Mouse (Mus musculus): ENCODE data around the gene Pklr. TPM values are rescaled to one million over a fixed set of nuclear protein-coding genes. Genes with fewer than 3 reads are reported as not detected.
"Not testable (repeated sequence)": the region's sequence is repeated elsewhere in the genome, so short reads cannot be mapped to it uniquely, and the experiment has no call there.

Pklr gene
- polyA plus RNA-seq, 1 experiment from 2014 or later, result 0.09 TPM

GRCm38 (mm10) chr3:89152084-89152835 lies 16.3 kb downstream of the Pklr start:
- no peak overlapping the region for H3K4me2 ChIP-seq
- H3K4me3 ChIP-seq, result no peak overlapping the region
- 64% methylated on average over 17 of the region's 17 CpGs for WGBS
- no peaks in the 10 kb centered on the region for H3K9me3 ChIP-seq
- H3K4me1 ChIP-seq (replicated peaks), result peaks cover 3% of the 10 kb centered on the region; the same call in 1 of the 2 replicates
- no peak overlapping the region for H3K9ac ChIP-seq
- ATAC-seq (ENCODE audit: low FRiP score, low read depth), result no peak
- H3K27ac ChIP-seq (replicated peaks), result no peak overlapping the region
- 0 out of 2 replicates have a peak, but pooled peaks cover 3% of the 10 kb centered on the region for H3K27me3 ChIP-seq
- H3K36me3 ChIP-seq, result peaks cover 11% of the 10 kb centered on the region; the same call in 1 of the 2 replicates

- peaks cover 32% of the 10 kb centered on the region for H3K4me1 ChIP-seq (replicated peaks)
- H3K4me3 ChIP-seq, result no peak overlapping the region
- no peaks in the 10 kb centered on the region for H3K36me3 ChIP-seq
- H3K4me2 ChIP-seq, result no peak overlapping the region
- H3K9ac ChIP-seq, result no peak overlapping the region
- no peak overlapping the region for H3K27ac ChIP-seq (replicated peaks)
- ATAC-seq (ENCODE audit: low FRiP score, low read depth), result no peak
- H3K9me3 ChIP-seq, result no peaks in the 10 kb centered on the region
- WGBS, result 90% methylated on average over 8 of the region's 8 CpGs
- no peaks in the 10 kb centered on the region for H3K27me3 ChIP-seq
These were observed 21.0 kb downstream of the Pklr start for GRCm38 (mm10) chr3:89156951-89157350.

DNA sequence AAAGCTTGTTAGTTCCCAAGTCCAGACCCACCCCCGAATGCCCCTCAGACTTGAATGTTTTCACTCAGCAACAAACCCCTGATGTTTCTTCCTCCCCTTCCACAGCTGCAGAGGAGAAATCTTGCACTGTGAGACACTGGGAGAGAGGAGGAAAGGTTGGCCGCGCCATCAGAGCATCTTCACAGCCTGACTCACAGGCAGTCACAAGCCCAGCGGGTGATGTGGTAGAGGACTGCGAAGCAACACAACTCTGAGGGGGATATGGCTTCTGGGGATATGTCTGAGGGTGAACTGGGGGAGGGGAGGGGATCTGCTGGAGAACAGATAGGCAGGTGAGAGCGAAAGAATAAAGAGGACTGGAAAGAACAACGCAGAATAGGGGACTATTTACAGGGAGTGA lies 22.7 kb downstream of the Pklr start:
- no peak for ATAC-seq (ENCODE audit: low FRiP score, low read depth)
- Histone ChIP-seq H3K4me2 (peak overlapping the region; percentile 74), H3K27me3 (no peaks in the 10 kb centered on the region), H3K9ac (peak overlapping the region; percentile 78), H3K4me3 (peak overlapping the region; percentile 79), H3K9me3 (no peaks in the 10 kb centered on the region), H3K27ac (replicated peaks) (peak overlapping the region; percentile 67), H3K4me1 (replicated peaks) (peaks cover 32% of the 10 kb centered on the region), H3K36me3 (no peaks in the 10 kb centered on the region)
- WGBS, result 15% methylated on average over 7 of the region's 7 CpGs

DNA sequence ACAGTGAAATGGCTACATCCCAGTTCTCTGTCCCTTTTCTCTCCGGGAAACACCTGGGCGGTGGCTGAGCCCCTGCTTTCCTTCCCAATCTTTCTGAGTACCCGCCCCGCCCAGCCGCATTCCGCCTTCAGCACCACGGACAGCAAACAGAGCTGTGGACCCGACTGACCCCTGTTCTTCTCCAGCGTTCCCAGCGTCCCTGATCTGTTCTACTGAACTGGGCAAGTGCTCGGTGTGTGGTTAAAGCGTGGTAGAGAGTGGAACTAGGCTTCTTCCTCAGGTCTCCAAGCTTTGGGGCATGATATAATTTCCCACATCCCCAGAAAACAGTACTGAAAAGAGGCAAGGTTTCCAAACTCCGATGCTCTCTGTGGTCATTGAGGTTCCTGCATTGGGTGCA lies 23.3 kb downstream of the Pklr start:
- no peaks in the 10 kb centered on the region for H3K27me3 ChIP-seq
- 2% methylated on average over 13 of the region's 13 CpGs for WGBS
- H3K9me3 ChIP-seq, result no peaks in the 10 kb centered on the region
- peak overlapping the region; percentile 79 for H3K4me3 ChIP-seq
- ATAC-seq (ENCODE audit: low FRiP score, low read depth), result 0 out of 2 replicates have a peak, but pooled peaks have one; percentile 5
- peak overlapping the region; percentile 67 for H3K27ac ChIP-seq (replicated peaks)
- no peaks in the 10 kb centered on the region for H3K36me3 ChIP-seq
- H3K4me2 ChIP-seq, result peak overlapping the region; percentile 74
- H3K9ac ChIP-seq, result peak overlapping the region; percentile 78
- peaks cover 38% of the 10 kb centered on the region for H3K4me1 ChIP-seq (replicated peaks)

DNA sequence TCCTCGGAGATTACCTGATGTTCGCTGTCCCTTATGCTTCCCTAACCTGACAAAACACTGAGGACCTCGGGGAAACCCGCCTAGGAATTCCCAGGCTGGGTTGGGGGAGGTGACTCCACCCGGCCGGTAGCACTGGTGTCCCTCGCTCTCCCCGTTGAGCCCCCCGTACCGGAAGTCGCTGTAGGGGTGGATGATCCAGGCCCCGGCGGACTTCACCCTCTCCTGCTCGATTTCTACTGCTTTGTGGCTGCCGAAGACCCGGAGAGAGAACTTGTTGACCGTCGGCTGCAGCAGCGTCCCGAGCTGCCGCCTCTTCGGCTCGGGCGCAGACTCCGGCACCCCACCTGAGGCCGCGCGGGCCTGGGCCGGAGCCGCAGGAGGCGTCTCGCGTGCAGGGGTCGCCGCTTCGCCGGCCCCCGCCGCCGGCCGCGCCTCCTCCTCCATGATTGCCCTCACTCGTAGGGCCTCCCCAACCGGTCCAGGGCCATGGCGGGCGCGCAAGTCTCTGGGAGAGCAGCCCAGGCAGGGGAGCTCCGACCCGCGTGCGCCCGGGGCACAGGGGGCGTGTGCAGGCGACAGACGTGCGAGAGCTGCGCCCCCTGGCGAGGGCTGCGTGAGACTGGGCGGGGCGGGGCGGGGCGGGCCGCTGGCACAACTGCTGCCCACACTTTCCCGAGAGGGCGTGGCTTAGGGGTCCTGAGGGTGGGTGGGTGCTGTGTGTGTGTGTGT lies 23.8 kb downstream of the Pklr start, which contains the start of gene Hcn3:
TSS of gene Hcn3 (minus strand) at position 581 of the 729 bp plus-strand sequence.
- ATAC-seq (ENCODE audit: low FRiP score, low read depth), result peak; percentile 82
- Histone ChIP-seq H3K9ac (peak within 1 kb of the TSS; percentile 78), H3K9me3 (no peaks in the 10 kb centered on the region), H3K4me2 (peak within 1 kb of the TSS; percentile 74), H3K4me1 (replicated peaks) (peaks cover 38% of the 10 kb centered on the region), H3K4me3 (peak within 1 kb of the TSS; percentile 79), H3K27ac (replicated peaks) (peak within 1 kb of the TSS; percentile 67), H3K27me3 (no peaks in the 10 kb centered on the region), H3K36me3 (no peaks in the 10 kb centered on the region)
- WGBS, result under 1% methylated on average over 57 of the region's 66 CpGs

- not testable (repeated sequence) for H3K27ac ChIP-seq (replicated peaks); ATAC-seq (ENCODE audit: low FRiP score, low read depth)
- H3K4me1 ChIP-seq (replicated peaks), result peaks cover 49% of the 10 kb centered on the region
These were observed 25.3 kb downstream of the Pklr start for GRCm38 (mm10) chr3:89161207-89161606.

DNA sequence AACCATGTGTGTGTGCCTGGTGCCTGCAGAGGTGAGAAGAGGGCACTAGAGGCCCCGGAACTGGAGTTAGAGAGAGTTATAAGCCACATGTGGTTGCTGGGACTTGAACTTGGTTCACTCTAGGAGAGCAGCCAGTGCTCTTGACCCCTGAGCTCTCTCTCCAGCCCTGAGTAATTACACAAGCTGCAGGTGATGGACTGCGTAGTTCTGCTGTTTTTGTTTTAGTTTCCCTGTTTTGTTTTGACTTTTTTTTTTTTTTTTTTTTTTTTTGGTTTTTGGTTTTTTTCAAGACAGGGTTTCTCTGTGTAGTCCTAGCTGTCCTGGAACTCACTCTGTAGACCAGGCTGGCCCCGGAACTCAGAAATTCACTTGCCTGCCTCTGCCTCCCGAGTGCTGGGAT lies 25.8 kb downstream of the Pklr start:
- Histone ChIP-seq H3K27me3 (no peaks in the 10 kb centered on the region), H3K9ac (no peak overlapping the region), H3K4me2 (no peak overlapping the region), H3K4me3 (no peak overlapping the region), H3K9me3 (no peaks in the 10 kb centered on the region), H3K4me1 (replicated peaks) (peaks cover 54% of the 10 kb centered on the region), H3K36me3 (no peaks in the 10 kb centered on the region), H3K27ac (replicated peaks) (no peak overlapping the region)
- no peak for ATAC-seq (ENCODE audit: low FRiP score, low read depth)
- 85% methylated on average over 4 of the region's 4 CpGs for WGBS

More at GRCm38 (mm10) chr3:89161207-89161606, 25.3 kb downstream of the Pklr start:
- H3K9ac ChIP-seq, H3K36me3 ChIP-seq, H3K4me3 ChIP-seq, H3K4me2 ChIP-seq, H3K27me3 ChIP-seq, H3K9me3 ChIP-seq: not testable (repeated sequence)

GRCm38 (mm10) chr3:89163123-89163522 lies 27.2 kb downstream of the Pklr start:
- Histone ChIP-seq H3K4me3 (no peak overlapping the region), H3K36me3 (peaks cover 5% of the 10 kb centered on the region), H3K9ac (no peak overlapping the region), H3K9me3 (no peaks in the 10 kb centered on the region), H3K27ac (replicated peaks) (no peak overlapping the region), H3K27me3 (no peaks in the 10 kb centered on the region), H3K4me1 (replicated peaks) (peaks cover 46% of the 10 kb centered on the region), H3K4me2 (no peak overlapping the region)
- no peak for ATAC-seq (ENCODE audit: low FRiP score, low read depth)
- WGBS, result 89% methylated on average over 1 of the region's 1 CpGs

GRCm38 (mm10) chr3:89163643-89164245 lies 27.8 kb downstream of the Pklr start:
- H3K4me3 ChIP-seq, result peak overlapping the region; percentile 82
- peaks cover 40% of the 10 kb centered on the region for H3K4me1 ChIP-seq (replicated peaks)
- ATAC-seq (ENCODE audit: low FRiP score, low read depth), result no peak
- WGBS, result 72% methylated on average over 5 of the region's 5 CpGs
- no peaks in the 10 kb centered on the region for H3K9me3 ChIP-seq
- peaks cover 11% of the 10 kb centered on the region for H3K36me3 ChIP-seq
- H3K9ac ChIP-seq, result peak overlapping the region; percentile 89
- H3K27me3 ChIP-seq, result no peaks in the 10 kb centered on the region
- H3K4me2 ChIP-seq, result peak overlapping the region; percentile 64
- H3K27ac ChIP-seq (replicated peaks), result peak overlapping the region; percentile 93

DNA sequence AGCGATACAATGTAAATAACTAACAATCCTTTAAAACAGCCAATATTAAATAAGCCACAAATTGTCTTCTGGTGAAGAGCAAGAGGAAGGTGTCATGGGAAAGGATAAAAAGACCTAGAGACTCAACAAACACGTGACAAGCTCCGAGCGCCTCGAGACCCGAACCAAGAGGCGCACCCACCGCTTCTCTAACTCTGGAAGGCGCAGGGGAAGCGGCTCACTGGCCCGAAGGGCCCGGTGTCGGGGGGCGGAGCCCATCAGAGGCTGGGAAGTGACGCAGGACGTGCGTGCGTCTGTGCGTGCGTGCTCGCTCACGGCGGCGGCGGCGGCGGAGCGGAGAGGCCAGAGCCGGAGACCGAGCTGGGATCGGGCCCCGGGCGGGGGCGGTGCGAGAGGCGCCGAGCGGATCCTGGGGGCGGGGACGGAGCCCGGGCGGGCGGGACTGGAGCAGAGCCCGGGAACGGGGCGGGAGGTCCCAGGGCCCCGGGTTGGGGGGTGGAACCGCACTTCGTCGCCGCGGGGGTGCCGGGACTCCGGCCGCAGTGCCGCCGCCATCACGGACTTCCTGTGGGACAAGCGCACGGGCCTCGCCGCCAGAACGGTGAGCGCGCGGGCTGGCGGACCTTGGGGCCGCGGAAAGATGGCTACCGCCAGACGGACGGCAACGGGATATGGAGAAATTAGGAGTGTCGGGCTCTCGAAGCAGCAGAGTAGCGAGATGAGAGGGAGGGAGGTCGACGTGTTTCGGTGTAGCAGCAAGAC lies 28.7 kb downstream of the Pklr start, which contains the start of gene Clk2:
TSS of gene Clk2 (plus strand) at position 290 of the 762 bp plus-strand sequence.
- H3K4me1 ChIP-seq (replicated peaks), result peaks cover 33% of the 10 kb centered on the region
- H3K27ac ChIP-seq (replicated peaks), result peak within 1 kb of the TSS; percentile 93
- H3K4me2 ChIP-seq, result peak within 1 kb of the TSS; percentile 64
- ATAC-seq (ENCODE audit: low FRiP score, low read depth), result peak; percentile 96
- H3K9ac ChIP-seq, result peak within 1 kb of the TSS; percentile 89
- H3K4me3 ChIP-seq, result peak within 1 kb of the TSS; percentile 82
- H3K27me3 ChIP-seq, result no peaks in the 10 kb centered on the region
- WGBS, result under 1% methylated on average over 69 of the region's 79 CpGs
- peaks cover 21% of the 10 kb centered on the region for H3K36me3 ChIP-seq
- H3K9me3 ChIP-seq, result no peaks in the 10 kb centered on the region

DNA sequence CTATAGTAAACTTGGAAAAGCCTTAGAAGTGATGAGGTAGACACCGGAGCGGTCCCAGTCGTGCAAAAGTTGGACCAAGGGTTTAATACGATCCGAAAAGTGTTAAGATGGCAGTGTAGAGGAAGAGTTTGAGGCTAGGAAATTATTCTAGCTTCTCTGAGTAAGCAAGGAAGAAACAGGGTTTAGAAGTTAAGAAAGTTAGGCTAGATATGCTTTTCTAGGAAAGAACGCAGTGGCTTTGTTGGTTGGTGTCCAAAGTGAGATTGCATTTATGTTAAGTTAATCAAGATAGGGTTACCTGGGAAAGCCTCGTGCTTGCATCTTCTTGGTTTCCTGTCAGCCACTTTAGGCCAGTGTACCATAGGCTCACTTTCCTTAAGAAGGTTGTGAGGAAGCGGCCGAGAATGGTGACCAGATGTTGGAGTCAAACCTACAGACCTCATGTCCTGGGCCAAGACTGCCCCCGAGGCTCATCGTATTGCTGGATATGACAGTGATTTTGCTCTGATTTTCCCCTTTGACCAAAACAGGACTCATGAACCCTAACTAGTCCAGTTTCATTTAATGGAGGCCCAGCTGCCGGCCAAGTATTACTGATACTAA lies 29.4 kb downstream of the Pklr start:
- no peaks in the 10 kb centered on the region for H3K27me3 ChIP-seq
- peaks cover 28% of the 10 kb centered on the region for H3K4me1 ChIP-seq (replicated peaks)
- peak overlapping the region; percentile 89 for H3K9ac ChIP-seq
- no peak for ATAC-seq (ENCODE audit: low FRiP score, low read depth)
- no peaks in the 10 kb centered on the region for H3K9me3 ChIP-seq
- H3K4me3 ChIP-seq, result peak overlapping the region; percentile 82
- peaks cover 28% of the 10 kb centered on the region for H3K36me3 ChIP-seq
- peak overlapping the region; percentile 93 for H3K27ac ChIP-seq (replicated peaks)
- peak overlapping the region; percentile 64 for H3K4me2 ChIP-seq
- 23% methylated on average over 12 of the region's 12 CpGs for WGBS
